27 mouse cellular contexts compared by ENCODE assay signal in the genomic region with DNA sequence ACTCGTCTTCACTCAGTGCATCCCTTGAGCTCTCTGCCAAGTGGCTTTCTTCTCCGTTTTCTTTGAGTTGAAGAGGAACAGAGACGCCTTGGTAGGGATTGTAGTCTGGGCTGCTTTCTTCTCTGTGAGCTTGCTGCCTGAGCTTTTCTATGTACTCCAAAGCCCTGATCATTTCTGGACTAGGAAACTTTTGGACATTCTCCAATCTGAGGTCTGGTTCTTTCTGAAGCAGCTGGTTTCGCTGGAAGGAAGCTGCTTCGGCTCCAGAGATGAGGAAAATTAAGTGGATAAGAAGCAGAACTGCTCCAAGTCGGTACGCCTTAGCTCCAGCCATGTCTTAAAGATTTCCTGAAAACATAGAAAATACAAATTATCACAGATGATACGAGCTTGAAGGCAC. TPM values are rescaled to one million over a fixed set of nuclear protein-coding genes. Genes with fewer than 3 reads are reported as not detected.
A peak's percentile ranks its signal among the peaks of the same experiment; 100 is the strongest.
DNase-seq lines count a peak whose midpoint lies in the region; ATAC-seq and TF ChIP-seq lines count a peak whose summit lies in the region.
"Had no signal": no experiment of that assay in that cellular context is flagged by ENCODE, and none has a peak within 500 bp of the region (broad histone marks: within the 10 kb centered on the region; RNA-seq: fewer than 3 reads in every experiment).

No protein-coding gene starts in this region.

- H3K9me3 ChIP-seq in hindbrain, embryonic 14.5 days (ENCODE audit: control insufficient read depth, low read length), result no peaks in the 10 kb centered on the region
- H3K9me3 ChIP-seq in hindbrain, embryonic 10.5 days, result no peaks in the 10 kb centered on the region
- H3K9me3 ChIP-seq: embryonic facial prominence, embryonic 12.5 days; forebrain, embryonic 12.5 days; forebrain, embryonic 15.5 days; hindbrain, embryonic 13.5 days; intestine, embryonic 15.5 days had no signal

- no peak overlapping the region for H3K27ac ChIP-seq in cerebellum, adult 2 months (ENCODE audit: insufficient read depth, low read length)
- H3K27ac ChIP-seq in hindbrain, embryonic 14.5 days, result no peak overlapping the region
- H3K27ac ChIP-seq in hindbrain, embryonic 10.5 days, result no peak overlapping the region
- H3K27ac ChIP-seq: embryonic facial prominence, embryonic 12.5 days; forebrain, embryonic 12.5 days; forebrain, embryonic 15.5 days; gastrocnemius, adult 2 months; hindbrain, embryonic 13.5 days; intestine, embryonic 15.5 days had no signal

- no peak for ATAC-seq in hindbrain, embryonic 14.5 days (ENCODE audit: low FRiP score)
- no peak for ATAC-seq in megakaryocyte progenitor cell, adult 5-6 weeks (replicated peaks; ENCODE audit: poor library complexity)
- ATAC-seq: forebrain, embryonic 15.5 days; intestine, embryonic 15.5 days; Patski had no signal

- no peak overlapping the region for H3K4me3 ChIP-seq in cerebellum, adult 2 months (replicated peaks; ENCODE audit: insufficient read depth, low read depth, low read length)
- no peak overlapping the region for H3K4me3 ChIP-seq in hindbrain, embryonic 14.5 days (replicated peaks; ENCODE audit: low read length)
- H3K4me3 ChIP-seq in hindbrain, embryonic 10.5 days, result no peak overlapping the region
- H3K4me3 ChIP-seq: embryonic facial prominence, embryonic 12.5 days; erythroblast, embryonic 14.5 days; forebrain, embryonic 12.5 days; forebrain, embryonic 15.5 days; gastrocnemius, adult 2 months; hindbrain, embryonic 13.5 days; intestine, embryonic 15.5 days had no signal

- H3K27me3 ChIP-seq in cerebellum, adult 2 months (ENCODE audit: control insufficient read depth, insufficient read depth, low read length), result no peaks in the 10 kb centered on the region
- H3K27me3 ChIP-seq in hindbrain, embryonic 14.5 days (ENCODE audit: control insufficient read depth, insufficient read depth, low read length), result no peaks in the 10 kb centered on the region
- H3K27me3 ChIP-seq in hindbrain, embryonic 10.5 days (ENCODE audit: insufficient read depth, poor library complexity, severe bottlenecking), result no peaks in the 10 kb centered on the region
- H3K27me3 ChIP-seq: embryonic facial prominence, embryonic 12.5 days; forebrain, embryonic 12.5 days; forebrain, embryonic 15.5 days; hindbrain, embryonic 13.5 days; intestine, embryonic 15.5 days had no signal

- H3K4me1 ChIP-seq in cerebellum, adult 2 months (ENCODE audit: control insufficient read depth, insufficient read depth, low read length), result no peaks in the 10 kb centered on the region; the same call in 1 of the 2 replicates
- H3K4me1 ChIP-seq in hindbrain, embryonic 14.5 days (replicated peaks; ENCODE audit: control insufficient read depth, insufficient read depth, low read length), result no peaks in the 10 kb centered on the region
- H3K4me1 ChIP-seq in hindbrain, embryonic 10.5 days (replicated peaks), result no peaks in the 10 kb centered on the region
- H3K4me1 ChIP-seq: embryonic facial prominence, embryonic 12.5 days; hindbrain, embryonic 13.5 days; intestine, embryonic 15.5 days had no signal

- 62% methylated on average over 8 of the region's 8 CpGs for WGBS in cerebellum, adult 2 months
- 90% methylated on average over 8 of the region's 8 CpGs for WGBS in hindbrain, embryonic 14.5 days
- 90% methylated on average over 8 of the region's 8 CpGs for WGBS in hindbrain, embryonic 10.5 days

- H3K36me3 ChIP-seq in hindbrain, embryonic 14.5 days (replicated peaks; ENCODE audit: control insufficient read depth, insufficient read depth), result peaks cover 15% of the 10 kb centered on the region; the same call in 1 of the 2 replicates
- no peaks in the 10 kb centered on the region for H3K36me3 ChIP-seq in hindbrain, embryonic 10.5 days
- H3K36me3 ChIP-seq: embryonic facial prominence, embryonic 12.5 days; forebrain, embryonic 12.5 days; forebrain, embryonic 15.5 days; intestine, embryonic 15.5 days had no signal

- DNase-seq in cerebellum, adult 2 months, result peak; percentile 28 to 36
- no peak for DNase-seq in cerebellum, adult 8-10 months
- peak; percentile 19 to 41 for DNase-seq in cerebellum, postnatal 14 days
- no peak for DNase-seq in cerebellum, adult 11-12 months
- no peak for DNase-seq in hindbrain, embryonic 14.5 days (ENCODE audit: low spot score)
- no peak for DNase-seq in hindbrain, embryonic 10.5 days (ENCODE audit: low spot score)
- peak; percentile 40 for DNase-seq in MN1 (ENCODE audit: low spot score)
- DNase-seq: adrenal gland, postnatal 10 days; adrenal gland, postnatal 36 days; gastrocnemius, adult 2 months; gastrocnemius, postnatal 14 days; heart, adult 11 months; kidney, adult 11 months; kidney, adult 8-10 months had no signal

- no peak for TF ChIP-seq POLR2A in cerebellum, adult 2 months (IDR thresholded peaks at IDR 0.05; ENCODE audit: borderline replicate concordance, insufficient read depth, low read length)

- 0 out of 2 replicates have a peak overlapping the region, but pooled peaks have one; percentile 17 for H3K4me2 ChIP-seq in hindbrain, embryonic 14.5 days (replicated peaks)
- H3K4me2 ChIP-seq: embryonic facial prominence, embryonic 12.5 days; forebrain, embryonic 12.5 days; forebrain, embryonic 15.5 days; heart, embryonic 11.5 days; hindbrain, embryonic 13.5 days; intestine, embryonic 15.5 days had no signal

- TF ChIP-seq CTCF in cerebellum, adult 2 months (IDR thresholded peaks at IDR 0.05; ENCODE audit: borderline replicate concordance, insufficient read depth, low read depth, low read length), result no peak

- H3K9ac ChIP-seq in hindbrain, embryonic 14.5 days, result no peak overlapping the region
- H3K9ac ChIP-seq: embryonic facial prominence, embryonic 12.5 days; forebrain, embryonic 12.5 days; forebrain, embryonic 15.5 days; hindbrain, embryonic 13.5 days; intestine, embryonic 15.5 days had no signal

RNA-seq across cellular contexts. Expression of a gene that starts 3.2 kb away (rescaled TPM):
- polyA plus RNA-seq in cerebellum, adult 2 months (2012; rRNA removed), result 170 and 184 TPM in 2 replicates
- polyA plus RNA-seq in hindbrain, embryonic 14.5 days (2014; fragmentation: Nextera tagmentation; extraction: Ambion mirVana), result 158 and 200 TPM in 2 replicates
- polyA plus RNA-seq in hindbrain, embryonic 10.5 days (2016; fragmentation: Nextera tagmentation; extraction: Ambion mirVana), result 4.1 and 4.5 TPM in 2 replicates
- not detected in 2 replicates for total RNA-seq in megakaryocyte progenitor cell, adult 5-6 weeks (2015)
- total RNA-seq in megakaryocyte progenitor cell, adult 5-6 weeks (2017), result not detected in 2 replicates
- total RNA-seq: ES-E14; gastrocnemius, adult 2 months; gastrocnemius, postnatal 14 days; heart, adult 8-10 months; heart, postnatal 25 days; hematopoietic stem cell, adult 5-6 weeks had no signal
- polyA plus RNA-seq: erythroblast, embryonic 14.5 days had no signal

Comparison
In these comparisons a context has a peak if more than half of its experiments do, and no peak if none do; other contexts are left out.
1. DNase-seq: peak in cerebellum, adult 2 months (2 of 2), cerebellum, postnatal 14 days (2 of 2) and MN1 (single experiment); none in cerebellum, adult 8-10 months (single experiment), cerebellum, adult 11-12 months (single experiment), hindbrain, embryonic 14.5 days (single experiment) and hindbrain, embryonic 10.5 days (single experiment).
2. RNA of a gene that starts 3.2 kb away (polyA plus RNA-seq): 170 to 184 TPM in cerebellum, adult 2 months and 158 to 200 TPM in hindbrain, embryonic 14.5 days; 4.1 to 4.5 TPM in hindbrain, embryonic 10.5 days; every median in the first group is over 10 times any median in the second.